Mouse (Mus musculus) stomach, embryonic 14.5 days (tissue): ENCODE measurements around the gene Ubqln1. TPM values are rescaled to one million over a fixed set of nuclear protein-coding genes. Genes with fewer than 3 reads are reported as not detected.
A peak's percentile ranks its signal among the peaks of the same experiment; 100 is the strongest.

Experiments used
- ATAC-seq: fragments of 200-750 bp; cut with Nextera tagmentation; 2 replicates; pipeline ENCODE4 v1.8.0; 2017; ENCODE audit warnings: low read depth, moderate TSS enrichment; ENCODE audit not compliant: insufficient number of reproducible peaks, insufficient read depth, low FRiP score
- H3K27ac ChIP-seq: fragments of 300-500 bp; sonication (generic); 2 replicates; pipeline ENCODE4 v1.5.1; 2014; ENCODE audit warnings: mild to moderate bottlenecking, low read length, moderate library complexity, mixed read lengths
- H3K27me3 ChIP-seq: fragments of 300-500 bp; sonication (generic); 2 replicates; pipeline ENCODE4 v1.6.1; 2014; ENCODE audit warnings: low read length, control low read depth, mixed read lengths; ENCODE audit not compliant: control insufficient read depth, insufficient read depth
- H3K36me3 ChIP-seq: fragments of 300-500 bp; sonication (generic); 2 replicates; pipeline ENCODE4 v1.6.1; 2014; ENCODE audit warnings: mild to moderate bottlenecking, control low read depth, low read length, moderate library complexity, mixed read lengths; ENCODE audit not compliant: control insufficient read depth, insufficient read depth
- H3K4me1 ChIP-seq: fragments of 300-500 bp; sonication (generic); 2 replicates; pipeline ENCODE4 v1.6.1; 2014; ENCODE audit warnings: low read length, control low read depth, mixed read lengths; ENCODE audit not compliant: control insufficient read depth, insufficient read depth
- H3K4me2 ChIP-seq: fragments of 300-500 bp; sonication (generic); replicated peaks from 2 replicates; pipeline ENCODE4 v1.6.1; 2014; ENCODE audit warnings: low read depth, low read length, control low read depth
- H3K4me3 ChIP-seq: fragments of 300-500 bp; sonication (generic); 2 replicates; pipeline ENCODE4 v1.5.1; 2014; ENCODE audit warnings: low read depth, low read length, control low read depth
- H3K9ac ChIP-seq: fragments of 300-500 bp; sonication (generic); replicated peaks from 2 replicates; pipeline ENCODE4 v1.6.1; 2014; ENCODE audit warnings: low read depth, mild to moderate bottlenecking, control low read depth, low read length, moderate library complexity, mixed read lengths
- H3K9me3 ChIP-seq: fragments of 300-500 bp; sonication (generic); 2 replicates; pipeline ENCODE4 v1.6.1; 2016; ENCODE audit warnings: low read depth, low read length, control low read depth; ENCODE audit not compliant: control insufficient read depth
- WGBS: fragments of 180-500 bp; shearing (Covaris S2); extraction: QIAGEN DNeasy Blood & Tissue Kit; methylation state at CpG from one replicate; pipeline ENCODE4 v1.1.7; 2014; 5-methylcytosine and 5-hydroxymethylcytosine counted together
- polyA plus RNA-seq: library from polyadenylated mRNA; unstranded; fragments of >200 nt; fragmentation: Nextera tagmentation; extraction: Ambion mirVana; gene quantifications from 2 replicates; pipeline ENCODE4 v1.2.1, GENCODE M21; 2014

Gene Ubqln1
- polyA plus RNA-seq, 1 experiment from 2014 or later: 76.2 TPM

- ATAC-seq: no peak
- no peaks in the 10 kb centered on the region for H3K27me3 ChIP-seq
- H3K4me1 ChIP-seq: no peaks in the 10 kb centered on the region
- H3K27ac ChIP-seq: no peak overlapping the region
- H3K4me3 ChIP-seq: no peak overlapping the region
- H3K9me3 ChIP-seq: no peaks in the 10 kb centered on the region
- H3K9ac ChIP-seq: no peak overlapping the region
- no peak overlapping the region for H3K4me2 ChIP-seq
- 74% methylated on average over 3 of the region's 3 CpGs for WGBS
- H3K36me3 ChIP-seq: peaks cover 39% of the 10 kb centered on the region
These were observed 31.3 kb downstream of the Ubqln1 start for GRCm38 (mm10) chr13:58184111-58184510.

DNA sequence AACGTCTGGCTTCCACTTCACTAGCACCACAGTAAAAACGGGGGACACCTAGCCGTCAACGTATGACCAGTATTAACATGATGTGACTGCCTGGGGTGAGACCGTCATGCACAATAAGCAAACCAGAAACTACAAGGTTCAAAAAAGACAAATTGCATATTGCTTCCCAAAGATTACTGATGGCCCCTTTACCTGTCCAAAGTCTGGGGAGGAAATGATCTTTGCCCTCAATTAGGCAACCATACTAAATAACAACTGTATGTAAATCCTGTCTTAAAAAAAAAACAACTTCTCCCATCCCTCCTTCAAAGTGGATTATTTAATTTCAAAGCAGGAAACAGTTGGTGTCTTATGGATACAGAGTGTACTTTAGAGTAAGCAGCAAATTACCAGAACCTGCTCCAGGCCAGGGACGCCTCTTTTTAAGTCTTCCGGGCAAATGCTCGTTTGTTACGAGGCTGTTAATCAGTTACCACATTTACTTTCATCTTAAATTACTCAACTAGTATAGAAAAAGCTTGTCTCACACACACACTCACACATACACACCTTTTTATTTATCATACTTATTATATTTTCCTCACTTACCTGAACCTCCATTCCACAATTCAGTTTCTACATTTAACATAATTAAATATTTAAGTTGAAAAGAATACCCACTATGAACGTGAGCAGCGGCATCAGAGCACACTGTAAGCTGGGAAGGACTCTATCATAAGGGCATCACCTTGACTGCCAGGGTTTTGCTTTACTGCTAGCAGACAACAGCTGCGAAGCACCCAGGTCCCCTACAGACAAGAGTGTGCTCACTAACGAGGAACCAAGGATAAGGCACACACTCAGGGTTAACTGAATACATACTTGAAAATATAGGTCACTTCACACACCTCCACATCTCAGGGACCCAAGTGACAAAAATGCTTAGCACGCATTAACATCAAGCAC lies 33.6 kb downstream of the Ubqln1 start:
- no peaks in the 10 kb centered on the region for H3K9me3 ChIP-seq
- no peak overlapping the region for H3K9ac ChIP-seq
- H3K27ac ChIP-seq: no peak overlapping the region
- no peak overlapping the region for H3K4me3 ChIP-seq
- WGBS: 85% methylated on average over 14 of the region's 14 CpGs
- no peaks in the 10 kb centered on the region for H3K27me3 ChIP-seq
- no peak for ATAC-seq
- H3K4me2 ChIP-seq: no peak overlapping the region
- H3K36me3 ChIP-seq: peaks cover 40% of the 10 kb centered on the region
- no peaks in the 10 kb centered on the region for H3K4me1 ChIP-seq

- Histone ChIP-seq H3K4me2 (no peak overlapping the region), H3K4me1 (no peaks in the 10 kb centered on the region), H3K27ac (no peak overlapping the region), H3K36me3 (peaks cover 39% of the 10 kb centered on the region), H3K27me3 (no peaks in the 10 kb centered on the region), H3K9me3 (no peaks in the 10 kb centered on the region), H3K4me3 (no peak overlapping the region), H3K9ac (no peak overlapping the region)
- WGBS: 89% methylated on average over 9 of the region's 9 CpGs
- no peak for ATAC-seq
These were observed 37.8 kb downstream of the Ubqln1 start for GRCm38 (mm10) chr13:58177511-58178208.

- WGBS: 71% methylated on average over 3 of the region's 3 CpGs
- Histone ChIP-seq H3K27me3 (no peaks in the 10 kb centered on the region), H3K9me3 (no peaks in the 10 kb centered on the region), H3K4me3 (no peak overlapping the region), H3K27ac (no peak overlapping the region), H3K9ac (no peak overlapping the region), H3K4me2 (no peak overlapping the region), H3K36me3 (peaks cover 30% of the 10 kb centered on the region), H3K4me1 (no peaks in the 10 kb centered on the region)
- no peak for ATAC-seq
These were observed 39.3 kb downstream of the Ubqln1 start for GRCm38 (mm10) chr13:58176105-58176504.

DNA sequence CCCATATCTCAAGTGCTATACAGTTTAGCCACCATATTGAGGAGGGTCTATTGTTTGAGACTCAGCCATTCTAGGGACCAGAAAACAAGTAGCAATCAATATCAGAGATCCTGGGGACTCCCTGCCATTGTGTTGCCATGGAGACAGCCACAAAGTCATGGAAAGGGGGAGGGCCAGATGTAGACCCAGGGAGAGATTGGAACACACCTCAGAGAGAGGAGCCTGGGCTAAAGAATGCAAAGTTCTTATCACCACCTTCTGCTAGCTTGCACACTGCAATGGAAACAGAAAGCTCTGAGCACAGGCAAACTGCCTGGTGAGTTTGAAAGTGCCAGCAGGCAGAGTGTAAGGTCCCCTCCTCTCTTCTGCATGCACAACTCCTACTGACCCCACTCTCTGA lies 47.3 kb downstream of the Ubqln1 start:
- Histone ChIP-seq H3K4me3 (no peak overlapping the region), H3K27ac (no peak overlapping the region), H3K9ac (no peak overlapping the region), H3K36me3 (peaks cover 4% of the 10 kb centered on the region; the same call in 1 of the 2 replicates), H3K9me3 (no peaks in the 10 kb centered on the region), H3K27me3 (no peaks in the 10 kb centered on the region), H3K4me1 (no peaks in the 10 kb centered on the region), H3K4me2 (no peak overlapping the region)
- no peak for ATAC-seq

GRCm38 (mm10) chr13:58163343-58163742 lies 52.1 kb downstream of the Ubqln1 start:
- 0 out of 2 replicates have a peak, but pooled peaks cover 11% of the 10 kb centered on the region for H3K36me3 ChIP-seq
- no peak overlapping the region for H3K27ac ChIP-seq
- ATAC-seq: no peak
- H3K27me3 ChIP-seq: no peaks in the 10 kb centered on the region
- no peaks in the 10 kb centered on the region for H3K4me1 ChIP-seq
- WGBS: 94% methylated on average over 12 of the region's 12 CpGs
- no peak overlapping the region for H3K9ac ChIP-seq
- no peak overlapping the region for H3K4me2 ChIP-seq
- no peak overlapping the region for H3K4me3 ChIP-seq
- 0 out of 2 replicates have a peak, but pooled peaks cover 3% of the 10 kb centered on the region for H3K9me3 ChIP-seq

GRCm38 (mm10) chr13:58160761-58161160 lies 54.7 kb downstream of the Ubqln1 start:
- H3K9me3 ChIP-seq: 0 out of 2 replicates have a peak, but pooled peaks cover 3% of the 10 kb centered on the region
- no peak for ATAC-seq
- 97% methylated on average over 15 of the region's 15 CpGs for WGBS
- peaks cover 5% of the 10 kb centered on the region; the same call in 1 of the 2 replicates for H3K4me1 ChIP-seq
- H3K27me3 ChIP-seq: no peaks in the 10 kb centered on the region
- H3K27ac ChIP-seq: no peak overlapping the region
- 0 out of 2 replicates have a peak, but pooled peaks cover 11% of the 10 kb centered on the region for H3K36me3 ChIP-seq
- H3K4me2 ChIP-seq: no peak overlapping the region
- no peak overlapping the region for H3K4me3 ChIP-seq
- H3K9ac ChIP-seq: no peak overlapping the region

DNA sequence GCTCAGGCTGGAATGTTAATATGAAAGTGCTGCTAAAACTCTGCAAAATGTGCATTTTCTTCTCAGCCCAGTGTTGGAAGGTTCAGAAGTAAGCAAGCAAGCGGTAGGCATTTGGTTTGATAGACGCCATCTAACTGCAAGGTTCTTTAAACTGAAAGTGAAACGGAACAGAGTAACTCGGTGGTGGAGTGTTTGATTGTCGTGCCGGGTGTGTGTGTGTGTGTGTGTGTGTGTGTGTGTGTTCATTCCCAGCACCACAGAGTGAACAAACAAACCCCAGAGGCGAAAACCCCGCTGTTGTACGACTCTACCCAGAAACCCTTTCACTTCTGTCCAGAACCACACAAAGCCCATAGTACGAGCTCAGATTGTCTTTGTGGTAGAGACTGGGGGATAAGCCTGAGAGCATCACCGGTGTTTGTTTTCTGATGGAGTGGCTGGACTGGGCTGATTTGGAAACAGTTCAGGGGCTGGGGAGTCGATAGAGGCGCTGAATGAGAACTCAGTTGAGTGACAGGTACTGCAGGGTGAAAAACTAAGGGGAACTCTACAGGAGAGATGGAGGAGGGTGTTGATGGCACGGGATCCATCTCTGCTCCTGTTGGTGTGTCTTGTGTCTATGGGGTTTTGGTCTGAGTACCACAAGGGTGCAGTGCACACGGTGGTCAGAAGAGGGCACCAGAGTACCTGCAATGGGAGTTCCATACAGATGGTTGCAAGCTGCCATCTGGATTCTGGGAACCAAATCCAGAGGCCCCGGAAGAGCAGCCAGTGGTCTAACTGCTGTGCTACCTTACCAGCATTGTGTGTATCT lies 57.1 kb downstream of the Ubqln1 start:
- peaks cover 5% of the 10 kb centered on the region; the same call in 1 of the 2 replicates for H3K4me1 ChIP-seq
- peak overlapping the region; percentile 39; the same call in 1 of the 2 replicates for H3K27ac ChIP-seq
- peak overlapping the region; percentile 62 for H3K4me3 ChIP-seq
- H3K36me3 ChIP-seq: 0 out of 2 replicates have a peak, but pooled peaks cover 8% of the 10 kb centered on the region
- H3K9me3 ChIP-seq: 0 out of 2 replicates have a peak, but pooled peaks cover 3% of the 10 kb centered on the region
- H3K4me2 ChIP-seq: peak overlapping the region; percentile 78
- H3K27me3 ChIP-seq: no peaks in the 10 kb centered on the region
- 9% methylated on average over 16 of the region's 16 CpGs for WGBS
- H3K9ac ChIP-seq: peak overlapping the region; percentile 52
- ATAC-seq: peak; percentile 30
